Mouse (Mus musculus) thymus, adult 2 months (tissue): ENCODE data around the gene Cd276. TPM values are rescaled to one million over a fixed set of nuclear protein-coding genes. Genes with fewer than 3 reads are reported as not detected.

Experiments
- DNase-seq: peaks from one replicate; pipeline ENCODE4 v3.0.0; 2021
- H3K27ac ChIP-seq: fragments of 200-500 bp; 2 replicates; pipeline ENCODE4 v1.5.1; 2012; ENCODE audit warnings: low read length, control low read depth; ENCODE audit not compliant: control insufficient read depth, insufficient read depth
- H3K27me3 ChIP-seq: fragments of 200-500 bp; 2 replicates; pipeline ENCODE4 v1.6.1; 2012; ENCODE audit warnings: mild to moderate bottlenecking, low read length, moderate library complexity, mixed read lengths; ENCODE audit not compliant: control insufficient read depth, insufficient read depth
- H3K36me3 ChIP-seq: fragments of 200-500 bp; 2 replicates; pipeline ENCODE4 v1.6.1; 2012; ENCODE audit warnings: mild to moderate bottlenecking, low read length, moderate library complexity; ENCODE audit not compliant: control insufficient read depth, insufficient read depth
- H3K4me1 ChIP-seq: fragments of 200-500 bp; replicated peaks from 2 replicates; pipeline ENCODE4 v1.6.1; 2012; ENCODE audit warnings: low read length; ENCODE audit not compliant: control insufficient read depth, insufficient read depth
- H3K4me3 ChIP-seq: fragments of 200-500 bp; 2 replicates; pipeline ENCODE4 v1.5.1; 2012; ENCODE audit warnings: mild to moderate bottlenecking, low read length, control low read depth, moderate library complexity; ENCODE audit not compliant: control insufficient read depth, insufficient read depth
- CTCF ChIP-seq: fragments of 200-500 bp; IDR thresholded peaks from 2 replicates; pipeline ENCODE4 v1.5.1; 2012; ENCODE audit warnings: mild to moderate bottlenecking, control low read depth, low read length, moderate library complexity, borderline replicate concordance; ENCODE audit not compliant: control insufficient read depth, poor library complexity, insufficient read depth; ENCODE audit errors: extremely low read depth
- POLR2A ChIP-seq: fragments of 200-500 bp; IDR thresholded peaks from 2 replicates; pipeline ENCODE4 v1.6.1; 2012; ENCODE audit warnings: mild to moderate bottlenecking, low read length, control low read depth, moderate library complexity; ENCODE audit not compliant: control insufficient read depth, poor library complexity, insufficient read depth; ENCODE audit errors: extremely low read depth
- WGBS: fragments of 180-500 bp; shearing (Covaris S2); methylation state at CpG from one replicate; pipeline ENCODE4 v1.1.7; 2018; 5-methylcytosine and 5-hydroxymethylcytosine counted together
- polyA plus RNA-seq: library from polyadenylated mRNA; depleted of rRNA; stranded (reverse); fragments of >200 nt; gene quantifications from 2 replicates; pipeline ENCODE4 v1.2.3, GENCODE M21; 2012

The Cd276 gene
- polyA plus RNA-seq, 1 experiment: 2.5 TPM

GRCm38 (mm10) chr9:58550928-58551327 is 4.3 kb downstream of the Cd276 start:
- Histone ChIP-seq H3K27me3 (peaks cover 17% of the 10 kb centered on the region), H3K27ac (no peak overlapping the region), H3K4me3 (no peak overlapping the region), H3K36me3 (no peaks in the 10 kb centered on the region), H3K4me1 (peaks cover 10% of the 10 kb centered on the region)
- no peak for DNase-seq
- WGBS: 95% methylated on average over 6 of the region's 6 CpGs
- TF ChIP-seq CTCF (no peak), POLR2A (no peak)

GRCm38 (mm10) chr9:58549694-58550093 is 5.5 kb downstream of the Cd276 start:
- no peaks in the 10 kb centered on the region for H3K36me3 ChIP-seq

GRCm38 (mm10) chr9:58548897-58549296 is 6.3 kb downstream of the Cd276 start:
- Histone ChIP-seq H3K4me3 (no peak overlapping the region), H3K27me3 (peaks cover 3% of the 10 kb centered on the region; the same call in 1 of the 2 replicates), H3K4me1 (no peaks in the 10 kb centered on the region), H3K36me3 (no peaks in the 10 kb centered on the region), H3K27ac (no peak overlapping the region)
- TF ChIP-seq POLR2A (no peak), CTCF (no peak)
- 23% methylated on average over 4 of the region's 4 CpGs for WGBS
- no peak for DNase-seq

More at GRCm38 (mm10) chr9:58549694-58550093, 5.5 kb downstream of the Cd276 start:
- Histone ChIP-seq H3K4me3 (no peak overlapping the region), H3K27ac (no peak overlapping the region), H3K4me1 (peaks cover 4% of the 10 kb centered on the region), H3K27me3 (peaks cover 9% of the 10 kb centered on the region)
- TF ChIP-seq CTCF: no peak
- WGBS: 92% methylated on average over 3 of the region's 3 CpGs
- no peak for DNase-seq

- TF ChIP-seq CTCF (no peak), POLR2A (no peak)
- no peaks in the 10 kb centered on the region for H3K36me3 ChIP-seq
- no peak overlapping the region for H3K4me3 ChIP-seq
- no peak for DNase-seq
- H3K27ac ChIP-seq: no peak overlapping the region
- H3K27me3 ChIP-seq: no peaks in the 10 kb centered on the region
- 91% methylated on average over 11 of the region's 11 CpGs for WGBS
- peaks cover 5% of the 10 kb centered on the region for H3K4me1 ChIP-seq
These were observed 8.4 kb downstream of the Cd276 start for GRCm38 (mm10) chr9:58546630-58547360.

GRCm38 (mm10) chr9:58545428-58545827 is 9.8 kb downstream of the Cd276 start:
- no peak overlapping the region for H3K27ac ChIP-seq
- no peaks in the 10 kb centered on the region for H3K27me3 ChIP-seq
- DNase-seq: no peak
- TF ChIP-seq POLR2A: no peak
- TF ChIP-seq CTCF: no peak
- H3K4me3 ChIP-seq: no peak overlapping the region
- no peaks in the 10 kb centered on the region for H3K36me3 ChIP-seq
- 14% methylated on average over 6 of the region's 6 CpGs for WGBS
- peaks cover 7% of the 10 kb centered on the region for H3K4me1 ChIP-seq

- no peaks in the 10 kb centered on the region for H3K36me3 ChIP-seq
- peaks cover 7% of the 10 kb centered on the region for H3K4me1 ChIP-seq
- TF ChIP-seq CTCF: no peak
- no peak for TF ChIP-seq POLR2A
- DNase-seq: no peak
- 66% methylated on average over 4 of the region's 4 CpGs for WGBS
- no peak overlapping the region for H3K27ac ChIP-seq
- H3K27me3 ChIP-seq: no peaks in the 10 kb centered on the region
- no peak overlapping the region for H3K4me3 ChIP-seq
These were observed 10.3 kb downstream of the Cd276 start for GRCm38 (mm10) chr9:58544879-58545324.
